Mouse (Mus musculus) telencephalon, adult 2 months (tissue): ENCODE results near the gene Zfp433.
"Not testable (repeated sequence)": the region's sequence is repeated elsewhere in the genome, so short reads cannot be mapped to it uniquely, and the experiment has no call there.

Source experiments
- DNase-seq: peaks from one replicate; pipeline ENCODE4 v3.0.0-alpha.2; 2011; ENCODE audit warnings: low read depth, low spot score

The Zfp433 gene

GRCm38 (mm10) chr10:81704531-81705301 is at the start of gene Zfp433:
Gene Zfp433, plus strand, starts transcription at chr10:81704825.
- not testable (repeated sequence) for DNase-seq

GRCm38 (mm10) chr10:81655178-81655577 is 49.4 kb upstream of the Zfp433 start:
- DNase-seq, result no peak

GRCm38 (mm10) chr10:81656174-81656573 is 48.5 kb upstream of the Zfp433 start:
- no peak for DNase-seq

- DNase-seq, result not testable (repeated sequence)
These were observed 17.5 kb upstream of the Zfp433 start for GRCm38 (mm10) chr10:81687114-81687513.

- not testable (repeated sequence) for DNase-seq
These were observed 66.1 kb downstream of the Zfp433 start, which contains the start of gene Gm3055 for GRCm38 (mm10) chr10:81770506-81771403. Gene Gm3055, minus strand, starts transcription at chr10:81771161.

- not testable (repeated sequence) for DNase-seq
These were observed 66.8 kb downstream of the Zfp433 start for GRCm38 (mm10) chr10:81771404-81771777.
